Mouse (Mus musculus): ENCODE results near the gene Plvap.

Gene Plvap

GRCm38 (mm10) chr8:71464513-71465500, 46.7 kb downstream of the Plvap start, which contains the start of gene Mrpl34:
Gene Mrpl34 (plus strand): TSS chr8:71464959.
- peak; percentile 99 for DNase-seq

- DNase-seq = peak; percentile 98
Measured at GRCm38 (mm10) chr8:71463188-71464033, 48.1 kb downstream of the Plvap start, which contains the start of gene Abhd8. Gene Abhd8 (minus strand): TSS chr8:71463655.

- peak; percentile 71 for DNase-seq
Measured at GRCm38 (mm10) chr8:71462786-71463185, 48.8 kb downstream of the Plvap start.

- no peak for DNase-seq
Measured at GRCm38 (mm10) chr8:71462191-71462590, 49.4 kb downstream of the Plvap start.

GRCm38 (mm10) chr8:71461152-71461840, 50.3 kb downstream of the Plvap start:
- DNase-seq = no peak

- no peak for DNase-seq
Measured at GRCm38 (mm10) chr8:71460716-71461115, 50.8 kb downstream of the Plvap start.

GRCm38 (mm10) chr8:71457659-71458270, 53.8 kb downstream of the Plvap start:
- DNase-seq = no peak

GRCm38 (mm10) chr8:71456906-71457305, 54.6 kb downstream of the Plvap start:
- no peak for DNase-seq

- DNase-seq = no peak
Measured at GRCm38 (mm10) chr8:71454668-71455067, 56.9 kb downstream of the Plvap start.

- DNase-seq = no peak
Measured at GRCm38 (mm10) chr8:71452669-71453068, 58.9 kb downstream of the Plvap start.

GRCm38 (mm10) chr8:71451777-71452176, 59.8 kb downstream of the Plvap start:
- no peak for DNase-seq

GRCm38 (mm10) chr8:71451337-71451736, 60.2 kb downstream of the Plvap start:
- no peak for DNase-seq
